Mouse (Mus musculus): ENCODE measurements around the gene Snd1.

- no peak for TF ChIP-seq MXI1 (IDR thresholded peaks at IDR 0.05; ENCODE audit: low read depth, low read length)
- no peak for TF ChIP-seq TCF12 (IDR thresholded peaks at IDR 0.05; ENCODE audit: low read depth, low read length)
These were observed 254.3 kb downstream of the Snd1 start for GRCm38 (mm10) chr6:28729236-28729635.
